Mouse (Mus musculus): ENCODE results near the gene Akr1c14.
"Not testable (repeated sequence)": the region's sequence is repeated elsewhere in the genome, so short reads cannot be mapped to it uniquely, and the experiment has no call there.

The Akr1c14 gene

GRCm38 (mm10) chr13:4124471-4124870 lies 75.7 kb downstream of the Akr1c14 start:
- DNase-seq: not testable (repeated sequence)

DNA sequence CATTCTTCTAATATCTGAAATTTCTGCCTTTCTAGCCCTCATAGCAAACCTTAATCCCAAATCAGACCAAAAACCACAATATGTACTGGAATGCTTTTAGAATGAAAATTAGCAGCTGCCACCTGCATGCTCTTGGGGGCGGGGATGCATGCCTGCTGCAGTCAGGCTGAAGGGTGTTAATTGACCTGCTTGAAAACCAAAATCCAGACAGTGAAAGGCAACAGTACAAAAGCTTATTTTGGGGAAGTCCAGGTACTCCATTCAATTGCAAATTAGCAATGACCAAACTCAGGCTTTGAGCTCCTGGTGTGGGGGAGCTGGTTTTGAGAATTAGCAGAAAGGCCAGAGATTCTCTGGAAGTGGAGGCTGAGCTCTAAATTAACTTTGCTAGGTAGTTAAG lies 77.0 kb downstream of the Akr1c14 start:
- DNase-seq: not testable (repeated sequence)

DNA sequence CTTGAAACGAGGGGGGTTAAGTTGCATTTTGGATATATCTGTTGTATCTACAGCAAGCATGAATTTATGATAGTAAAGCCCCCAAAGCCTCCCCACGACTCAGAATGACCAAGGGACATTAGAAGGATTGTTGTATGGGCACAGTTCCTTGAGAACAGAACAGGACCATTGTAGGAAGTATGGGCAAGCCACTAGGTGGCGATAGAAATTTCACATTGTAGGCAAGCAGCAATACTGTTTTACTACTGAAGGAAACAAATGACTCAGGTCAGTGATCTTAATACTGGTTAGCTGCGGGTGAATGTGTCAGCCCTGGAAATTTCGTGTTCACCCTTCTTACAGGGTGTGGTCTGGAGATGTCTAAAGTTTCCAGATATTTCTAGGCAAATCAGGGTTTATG lies 80.3 kb downstream of the Akr1c14 start:
- peak; percentile 30 for DNase-seq

DNA sequence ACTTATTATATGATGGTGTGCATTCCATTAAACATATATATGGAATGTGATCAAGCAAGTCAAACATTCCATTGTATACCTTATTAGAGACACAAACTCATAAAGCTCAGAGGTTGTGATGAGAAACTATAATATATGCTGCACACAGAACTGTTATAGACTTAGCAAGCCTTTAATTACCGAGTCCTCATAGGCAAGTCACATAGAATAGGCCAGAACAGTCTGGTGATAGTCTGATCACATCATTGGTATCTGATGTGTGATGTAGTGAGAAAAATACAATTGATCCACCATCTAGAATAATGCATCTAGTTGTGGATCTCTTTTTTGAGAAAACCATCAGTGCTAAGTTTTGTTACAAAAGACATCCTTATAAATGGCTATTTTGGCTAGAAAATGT lies 82.5 kb downstream of the Akr1c14 start:
- no peak for DNase-seq

DNA sequence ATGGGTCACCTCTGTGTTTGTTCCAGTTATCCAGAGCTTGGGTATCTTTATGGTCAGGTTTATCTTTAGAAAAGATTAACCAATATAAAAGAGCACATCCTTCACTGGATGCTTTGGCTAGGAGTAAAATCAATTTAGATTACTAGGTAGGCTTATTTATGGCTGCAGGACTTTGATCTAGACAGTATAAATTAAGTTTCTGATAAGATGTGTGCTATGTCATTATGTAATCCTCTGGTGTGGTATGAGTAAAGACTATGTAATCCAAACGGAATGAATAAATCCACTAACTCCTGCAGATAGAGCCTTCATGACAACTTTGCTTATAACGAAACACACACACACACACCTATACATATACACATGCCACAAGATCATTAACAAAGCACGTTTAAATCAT lies 82.9 kb downstream of the Akr1c14 start:
- DNase-seq: no peak

DNA sequence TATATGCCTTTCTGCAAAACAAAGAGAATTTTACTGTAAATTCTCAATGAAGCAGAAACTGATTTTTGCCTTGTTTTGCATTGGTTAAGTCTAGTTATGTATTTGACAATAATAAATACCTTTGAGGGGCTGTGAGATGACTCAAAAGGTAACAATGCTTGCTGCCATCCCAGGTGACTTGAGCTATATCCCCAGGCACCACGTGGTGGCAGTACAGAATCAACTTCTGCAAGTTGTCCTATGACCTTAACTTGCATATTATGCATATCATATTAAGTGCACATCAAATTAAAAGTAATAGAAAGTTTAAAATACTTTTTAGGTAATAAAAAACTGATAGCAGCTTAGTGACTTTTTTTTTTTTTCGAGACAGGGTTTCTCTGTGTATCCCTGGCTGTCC lies 84.3 kb downstream of the Akr1c14 start:
- DNase-seq: peak; percentile 20

Measured in lung, postnatal 14 days (tissue).